16 mouse cellular contexts compared by ENCODE assay signal in genomic region chr2:65148928-65149327, GRCm38 (mm10).
DNase-seq lines count a peak whose midpoint lies in the region.
"Had no signal": no experiment of that assay in that cellular context is flagged by ENCODE, and none has a peak within 500 bp of the region (broad histone marks: within the 10 kb centered on the region; RNA-seq: fewer than 3 reads in every experiment).

No protein-coding gene starts in this region.

- DNase-seq in adrenal gland, adult (ENCODE audit: inconsistent age in 2 of 2, low spot score in 1 of 2), result peak; percentile 52 to 74
- DNase-seq in adrenal gland, postnatal 4 days (ENCODE audit: low spot score in 2 of 2), result no peak
- DNase-seq in adrenal gland, postnatal 14 days, result peak; percentile 37
- no peak for DNase-seq in adrenal gland, postnatal 10 days
- peak; percentile 24 for DNase-seq in heart, adult 11 months
- no peak for DNase-seq in heart, postnatal 25 days (ENCODE audit: low spot score)
- DNase-seq in ZHBTc4 (ENCODE audit: low read depth, low spot score), result peak; percentile 4
- DNase-seq: adrenal gland, adult 8-10 months; B cell, adult 2 months; cerebellum, adult 11 months; cerebellum, adult 18-20 months; cerebellum, adult 8-10 months; cerebellum, adult 9-11 months; cerebellum, postnatal 14 days; cerebellum, postnatal 36 days; embryo, embryonic 11 days had no signal

- intact Hi-C loops in heart, postnatal 25 days (cut with DNase I), result loop anchor here (5.0 kb wide), 1 partner anchor 418 kb away; the partner anchor contains the start of gene Scn3a

Comparison
In these comparisons a context has a peak if more than half of its experiments do, and no peak if none do; other contexts are left out.
1. DNase-seq: peak in adrenal gland, adult (2 of 2), adrenal gland, postnatal 14 days (single experiment), heart, adult 11 months (single experiment) and ZHBTc4 (single experiment); none in adrenal gland, postnatal 4 days (0 of 2), adrenal gland, postnatal 10 days (single experiment) and heart, postnatal 25 days (single experiment).